Mouse (Mus musculus) thymus, postnatal 25 days (tissue): ENCODE data around the gene Med12.
"Not testable (repeated sequence)": the region's sequence is repeated elsewhere in the genome, so short reads cannot be mapped to it uniquely, and the experiment has no call there.

Source experiments
- DNase-seq: peaks from one replicate; pipeline ENCODE4 v3.0.0; 2022

Med12 gene

GRCm38 (mm10) chrX:101300427-101301030, 26.7 kb downstream of the Med12 start:
- no peak for DNase-seq

- DNase-seq, result no peak
These were observed 27.8 kb downstream of the Med12 start for GRCm38 (mm10) chrX:101301654-101302053.

- no peak for DNase-seq
These were observed 30.8 kb downstream of the Med12 start for GRCm38 (mm10) chrX:101304646-101305045.

GRCm38 (mm10) chrX:101309299-101309698, 35.5 kb downstream of the Med12 start:
- DNase-seq, result no peak

DNA sequence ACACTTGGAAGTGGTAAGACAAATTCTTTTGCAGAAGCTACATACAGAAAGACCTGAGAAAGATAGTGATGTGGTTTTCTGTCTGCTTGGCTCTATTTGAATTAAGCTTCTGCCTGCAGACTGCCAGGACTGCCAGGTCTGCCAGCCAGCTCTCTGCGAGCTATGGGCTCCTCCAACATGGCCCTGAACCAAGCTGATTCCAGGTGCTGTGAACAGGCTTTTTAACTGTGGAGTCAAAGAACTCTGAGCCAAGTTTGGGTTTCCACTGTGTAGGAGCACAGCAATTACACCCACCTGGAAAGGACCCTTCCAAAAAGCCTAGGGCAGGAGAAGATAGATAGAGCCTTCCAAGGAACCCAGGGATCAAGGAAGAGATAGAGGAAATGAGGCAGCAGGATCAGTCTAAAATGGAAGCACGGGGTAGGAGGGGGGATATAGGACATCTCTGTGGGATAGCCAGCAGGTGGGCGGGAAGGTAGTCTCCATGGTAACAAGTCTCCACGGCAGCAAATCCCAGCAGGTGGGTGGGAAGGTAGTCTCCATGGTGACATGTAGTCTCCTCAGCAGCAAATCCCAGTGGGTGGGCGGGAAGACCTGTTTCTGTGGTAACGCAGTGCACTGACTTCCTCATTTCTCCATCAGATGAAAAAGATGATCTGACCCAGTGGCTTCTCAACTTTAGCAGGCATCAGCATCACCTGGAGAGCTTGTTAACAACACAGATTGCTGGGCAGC, 40.0 kb downstream of the Med12 start:
- DNase-seq, result no peak

- no peak for DNase-seq
These were observed 45.9 kb downstream of the Med12 start for GRCm38 (mm10) chrX:101319775-101320174.

GRCm38 (mm10) chrX:101325989-101326899, 52.4 kb downstream of the Med12 start:
- DNase-seq, result no peak

DNA sequence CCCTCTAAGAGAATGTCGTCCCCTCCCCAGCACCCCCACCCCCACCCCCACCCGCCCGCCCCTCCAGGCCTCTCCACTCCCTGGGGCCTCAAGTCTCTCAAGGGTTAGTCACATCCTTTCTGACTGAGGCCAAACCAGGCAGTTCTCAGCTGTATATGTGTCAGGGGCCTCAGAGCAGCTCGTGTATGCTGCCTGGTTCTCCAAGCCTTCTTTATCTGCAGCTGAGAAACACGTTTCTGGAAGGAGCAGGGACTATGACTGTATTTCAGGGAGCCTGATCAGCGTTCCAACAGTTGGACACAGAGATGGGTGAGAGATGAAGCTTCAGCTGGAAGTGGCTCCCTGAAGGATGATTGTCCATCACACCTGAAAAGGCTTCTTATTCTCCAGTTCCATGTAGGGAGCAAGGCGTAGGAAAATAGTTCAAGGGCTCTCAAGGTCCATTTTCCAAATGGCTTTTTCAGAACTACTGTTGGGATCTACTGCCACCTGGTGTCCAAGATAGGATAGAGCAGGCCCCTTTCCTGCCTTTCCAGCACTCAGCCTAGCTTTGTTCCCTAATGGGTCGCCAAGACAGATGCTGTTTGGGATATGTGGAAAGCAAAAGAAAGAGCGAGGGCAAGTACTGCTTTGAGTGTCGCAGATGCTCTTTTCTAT, 55.7 kb downstream of the Med12 start:
- DNase-seq, result peak; percentile 44

DNA sequence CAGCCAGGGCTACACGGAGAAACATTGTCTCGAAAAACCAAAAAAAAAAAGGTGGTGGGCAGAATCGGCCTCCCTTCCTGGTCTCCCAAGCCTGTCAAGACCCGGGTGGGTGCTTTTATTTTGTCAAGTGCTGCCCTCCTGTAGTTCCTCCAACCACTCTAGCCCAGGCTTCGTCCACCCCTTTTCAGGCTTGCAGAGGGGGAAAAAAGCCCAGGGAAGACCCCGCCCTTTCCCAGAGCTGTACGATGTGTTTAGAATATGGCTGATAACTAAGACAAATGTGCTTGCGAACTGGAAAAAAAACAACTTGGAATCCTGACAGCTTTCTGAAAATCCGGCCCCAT, 58.2 kb downstream of the Med12 start:
- no peak for DNase-seq

GRCm38 (mm10) chrX:101332375-101333211, 58.8 kb downstream of the Med12 start:
- DNase-seq, result peak; percentile 80

GRCm38 (mm10) chrX:101334606-101335005, 60.8 kb downstream of the Med12 start:
- peak; percentile 53 for DNase-seq

GRCm38 (mm10) chrX:101338666-101339065, 64.8 kb downstream of the Med12 start:
- no peak for DNase-seq

GRCm38 (mm10) chrX:101342837-101343236, 69.0 kb downstream of the Med12 start:
- not testable (repeated sequence) for DNase-seq

DNA sequence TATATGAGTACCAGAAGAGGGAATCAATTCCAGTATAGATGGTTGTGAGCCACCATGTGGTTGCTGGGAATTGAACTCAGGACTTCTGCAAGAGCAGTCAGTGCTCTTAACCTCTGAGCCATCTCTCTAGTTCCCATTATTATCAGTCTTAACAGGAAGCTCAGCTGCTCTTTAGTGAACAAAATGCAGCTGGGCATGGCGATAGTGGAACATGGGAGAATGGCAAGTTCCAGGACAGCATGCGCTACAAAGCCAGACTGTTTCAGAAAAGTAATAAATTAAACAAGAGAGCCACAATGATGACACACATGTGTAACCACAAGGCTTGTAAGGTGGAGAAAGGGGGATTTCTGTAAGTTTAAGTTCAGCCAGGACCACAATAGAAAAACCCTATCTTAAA, 71.6 kb downstream of the Med12 start:
- DNase-seq, result no peak

DNA sequence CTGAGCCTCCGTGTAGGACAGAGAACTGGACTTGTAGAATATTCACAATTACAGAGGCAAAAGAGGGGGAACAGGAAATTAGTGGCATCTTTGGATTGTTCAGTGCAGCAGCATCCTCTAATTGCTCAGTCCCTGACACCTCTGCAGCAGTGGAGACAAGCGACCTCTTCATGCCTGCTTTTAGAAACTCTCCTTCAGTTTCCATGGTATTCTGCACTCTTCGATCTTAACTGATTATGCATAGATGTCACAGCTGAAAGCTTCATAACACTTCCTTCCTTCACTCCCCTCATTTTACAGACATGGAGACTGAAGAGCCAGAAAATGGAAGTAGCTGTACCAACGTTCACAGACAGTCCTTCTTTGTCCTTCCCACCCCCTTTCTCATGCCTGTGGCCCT, 72.6 kb downstream of the Med12 start:
- DNase-seq, result no peak
